Mouse (Mus musculus): ENCODE results near the gene Meis1. TPM values are rescaled to one million over a fixed set of nuclear protein-coding genes. Genes with fewer than 3 reads are reported as not detected.

Gene Meis1
- total RNA-seq, 4 experiments from 2014 or later, result 3.3 to 4.6 (median 3.7) TPM

DNA sequence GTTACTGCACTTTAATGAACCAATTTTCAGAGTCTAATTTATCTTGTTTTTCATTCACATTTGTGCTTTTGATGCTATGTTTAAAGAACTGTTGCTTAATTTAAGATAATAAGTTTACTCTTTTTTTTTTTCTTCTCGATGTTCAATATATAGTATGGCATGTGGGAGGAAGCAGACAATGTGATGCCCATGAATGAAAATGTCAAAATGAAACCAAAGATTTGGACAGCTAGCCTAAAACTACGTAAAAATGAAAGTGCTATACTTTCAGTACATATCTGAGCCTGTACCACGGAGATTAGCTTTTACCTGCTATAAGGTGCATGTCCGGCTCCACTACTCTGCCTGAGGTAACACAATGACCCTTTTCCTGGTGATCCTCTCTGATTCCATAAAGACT, 172.3 kb downstream of the Meis1 start:
- no peak for DNase-seq (ENCODE audit: low spot score in 2 of 2)

DNA sequence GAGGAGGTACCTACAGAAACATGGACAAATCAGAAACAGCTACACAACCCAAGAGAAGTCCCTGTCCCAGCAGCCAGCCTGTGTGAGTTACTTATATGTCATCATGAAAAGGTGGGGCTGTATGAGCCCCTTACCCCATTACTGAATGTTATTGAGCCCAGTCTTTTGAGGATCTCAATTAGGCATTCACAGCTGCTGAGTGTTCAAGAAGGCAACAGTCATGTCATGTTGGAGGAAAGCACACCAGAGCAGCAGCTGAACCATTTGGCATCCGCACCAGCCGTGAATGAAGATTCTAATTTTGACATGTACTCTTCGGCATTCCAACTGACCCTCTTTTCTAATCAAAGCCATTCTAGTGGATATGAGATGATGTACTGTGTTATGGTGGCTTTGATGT, 172.9 kb downstream of the Meis1 start:
- DNase-seq (ENCODE audit: low spot score in 2 of 2), result no peak

DNA sequence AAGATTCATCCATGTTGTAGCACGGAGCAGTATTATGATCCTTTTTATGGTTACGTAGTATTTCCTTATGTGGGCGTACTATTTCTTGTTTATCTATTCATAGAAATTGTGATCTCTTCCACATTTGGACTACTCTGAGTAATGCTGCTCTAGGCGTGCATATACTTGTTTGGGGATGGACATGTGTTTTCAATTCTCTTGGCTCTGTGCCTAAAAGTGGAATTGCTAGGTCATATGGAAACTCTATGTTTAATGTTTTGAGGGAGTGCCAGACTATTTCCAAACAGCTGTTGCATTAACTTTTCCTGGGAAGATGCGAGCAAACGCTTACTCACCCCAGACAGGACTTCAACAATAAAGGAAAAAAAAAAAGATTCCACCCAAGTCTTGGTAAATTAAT, 173.3 kb downstream of the Meis1 start:
- no peak for DNase-seq (ENCODE audit: low spot score in 2 of 2)

DNA sequence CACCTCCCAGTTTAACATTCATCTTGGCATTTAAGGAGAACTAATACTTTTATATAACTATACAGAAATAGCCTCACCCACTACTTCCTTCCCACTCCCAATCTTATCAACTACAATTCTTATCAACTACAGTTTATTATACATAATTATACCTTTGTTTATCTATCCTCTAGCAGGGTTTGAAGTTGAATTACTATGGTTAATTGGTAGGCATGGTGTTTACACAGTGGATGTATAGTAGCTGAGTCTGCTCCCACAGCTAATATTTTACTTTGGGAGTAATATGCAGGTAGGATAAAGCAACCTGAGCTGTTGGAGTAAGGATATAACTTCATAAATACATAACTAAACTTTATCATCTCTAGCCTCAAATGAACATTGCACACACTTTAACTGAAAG, 188.7 kb downstream of the Meis1 start:
- no peak for DNase-seq (ENCODE audit: low spot score in 2 of 2)

Measured in gastrocnemius, adult 8-10 months (tissue).